Mouse (Mus musculus) adrenal gland, postnatal 10 days (tissue): ENCODE measurements around the gene Psma7. TPM values are rescaled to one million over a fixed set of nuclear protein-coding genes. Genes with fewer than 3 reads are reported as not detected.

Experiments used
- DNase-seq: peaks from one replicate; pipeline ENCODE4 v3.0.0; 2021; ENCODE audit warnings: mixed read lengths
- total RNA-seq, 2 experiments: library from RNA; stranded (reverse); gene quantifications; 2 replicates each; pipeline ENCODE4 v1.2.3; 2021

The Psma7 gene
- total RNA-seq, 2 experiments from 2014 or later, result 216 to 235 TPM

DNA sequence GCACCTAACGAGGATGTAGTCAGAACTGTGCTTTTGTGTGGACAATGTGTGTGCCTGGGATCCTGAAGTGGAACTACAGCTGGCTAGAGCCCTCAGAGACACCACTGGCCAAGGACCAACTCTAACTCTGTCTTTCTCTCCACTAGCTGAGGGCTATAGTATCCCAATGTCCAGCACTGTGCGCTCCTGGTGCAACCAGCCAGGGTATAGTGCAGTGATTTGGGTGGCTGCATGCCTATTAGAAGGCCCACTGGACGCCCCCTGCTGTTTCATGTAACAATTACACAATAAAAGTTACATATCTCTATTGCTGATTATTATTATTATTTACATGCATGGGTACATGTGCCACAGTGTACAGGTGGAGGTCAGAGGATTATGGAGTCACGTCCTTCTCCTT is 3.0 kb upstream of the Psma7 start:
- DNase-seq, result peak; percentile 54

DNA sequence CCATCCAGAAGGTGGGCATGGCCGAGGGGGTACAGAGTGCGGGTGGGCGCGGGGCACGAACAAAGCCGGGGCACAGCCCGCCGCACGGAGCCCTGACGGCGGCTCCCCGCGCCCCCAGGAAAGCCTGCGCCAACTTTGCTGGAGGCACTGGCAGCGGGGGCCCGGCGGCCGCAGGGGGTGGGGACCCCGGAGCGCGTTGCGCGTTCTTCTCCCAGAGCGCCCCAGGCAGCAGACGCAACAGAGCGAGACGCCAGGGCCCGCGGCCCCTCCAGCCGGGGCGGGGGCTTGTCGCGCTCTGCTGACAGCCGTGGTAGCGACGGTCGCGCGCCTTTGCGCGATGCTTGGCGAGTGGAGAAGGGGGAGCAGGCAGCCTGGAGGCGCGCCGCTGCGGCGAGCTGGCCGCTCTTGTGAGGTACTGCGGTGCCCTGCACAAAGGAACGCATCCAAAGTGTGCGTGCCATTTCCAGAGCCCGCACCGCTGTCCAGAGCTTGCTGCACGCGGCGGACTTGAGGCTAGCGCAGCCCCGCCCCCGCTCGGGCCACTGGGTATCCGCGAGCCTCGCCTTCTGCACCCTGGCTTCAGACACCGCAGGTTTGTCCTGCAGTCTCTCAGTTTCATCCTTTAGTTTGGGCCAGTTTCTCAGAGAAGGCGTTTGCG is 754 bp upstream of the Psma7 start:
- peak; percentile 77 for DNase-seq

DNA sequence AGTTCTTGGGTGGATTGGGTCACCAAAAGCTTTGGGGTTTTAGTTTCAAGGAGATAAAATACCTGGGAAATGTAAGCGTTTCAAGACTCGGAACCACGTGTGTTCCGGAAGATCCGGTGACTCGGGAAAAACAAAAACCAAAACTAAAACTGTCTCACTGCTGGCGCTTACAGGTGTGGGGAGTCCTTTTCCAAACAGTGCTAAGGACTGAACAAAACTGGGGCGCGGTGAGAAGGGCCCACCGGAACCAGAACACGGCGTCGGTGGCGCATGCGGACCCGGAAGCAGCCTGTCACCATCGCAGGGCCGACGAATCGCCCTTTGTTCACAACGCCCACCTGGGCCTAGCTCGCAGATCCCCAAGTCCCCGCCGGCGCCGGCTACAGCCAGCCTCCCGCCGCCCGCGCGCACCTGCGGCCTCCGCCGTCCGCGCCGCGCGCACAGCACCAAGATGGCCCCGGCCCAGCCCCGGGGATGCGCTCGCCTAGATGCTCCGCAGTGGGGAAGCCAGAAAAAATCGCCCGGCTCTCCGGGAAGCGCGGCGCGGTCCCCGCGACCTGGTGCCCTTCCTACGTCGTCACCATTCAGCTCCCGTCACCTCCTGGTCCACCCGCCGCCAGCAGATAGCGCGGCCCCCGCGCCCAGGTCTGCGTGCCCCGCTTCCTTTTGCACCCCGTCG is 517 bp downstream of the Psma7 start:
- peak; percentile 65 for DNase-seq

DNA sequence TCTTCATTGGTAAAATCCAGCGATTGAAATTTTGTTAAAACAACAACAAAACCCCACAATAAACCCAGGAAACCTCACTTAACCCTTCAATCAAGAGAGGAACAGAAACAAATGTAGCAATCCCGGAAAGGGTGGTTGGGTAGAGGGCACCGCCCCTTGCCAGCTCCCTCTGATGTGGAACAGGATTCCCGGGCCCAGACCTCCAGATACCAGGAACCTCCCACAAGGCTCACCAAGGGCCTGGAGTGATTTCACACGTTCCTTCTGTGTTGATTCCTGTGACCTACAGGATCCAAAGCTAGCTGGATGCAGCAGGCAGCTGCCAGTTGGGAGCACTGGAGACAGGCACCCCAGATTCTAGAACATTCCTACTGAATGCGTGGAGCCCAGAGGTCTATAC is 1.8 kb downstream of the Psma7 start:
- DNase-seq, result no peak

DNA sequence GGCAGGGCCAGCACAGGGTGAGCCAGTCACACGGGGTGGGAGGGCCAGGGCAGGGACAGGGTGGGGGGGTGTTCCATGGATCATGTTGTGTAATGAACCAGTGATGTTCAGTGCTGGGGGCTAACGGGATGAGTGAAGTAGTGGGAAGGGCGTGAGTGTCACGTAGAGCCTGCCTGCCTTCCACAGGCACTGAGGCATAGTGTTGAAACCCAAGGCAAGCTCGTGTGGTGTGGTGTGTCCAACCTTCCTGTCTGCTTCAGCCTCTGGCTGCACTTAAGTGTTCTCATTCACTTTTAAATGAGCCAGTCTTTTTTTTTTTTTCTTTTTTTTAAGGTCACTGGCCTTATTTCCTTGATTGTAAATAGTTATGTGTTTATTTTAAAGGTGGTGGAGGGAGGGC is 7.5 kb downstream of the Psma7 start:
- DNase-seq, result no peak

DNA sequence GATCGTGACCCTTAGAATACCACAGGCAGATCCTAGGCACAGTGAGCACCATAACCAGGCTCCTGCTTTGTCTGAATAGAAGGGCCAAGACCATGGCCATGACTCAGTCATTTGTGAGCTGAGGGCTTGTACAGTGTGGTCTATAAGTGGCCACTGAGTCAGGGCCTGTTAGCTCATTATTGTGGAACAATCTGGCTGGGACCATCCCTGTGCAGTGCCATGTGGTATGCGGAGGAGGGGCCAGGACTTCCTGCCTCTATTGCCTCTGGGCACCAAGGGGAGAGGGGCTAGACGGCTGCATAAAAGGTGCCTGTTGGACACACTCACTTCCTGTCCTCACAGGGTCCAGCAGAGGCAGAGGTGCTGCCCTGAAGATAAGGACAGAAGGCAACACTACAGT is 8.3 kb downstream of the Psma7 start:
- DNase-seq, result no peak

DNA sequence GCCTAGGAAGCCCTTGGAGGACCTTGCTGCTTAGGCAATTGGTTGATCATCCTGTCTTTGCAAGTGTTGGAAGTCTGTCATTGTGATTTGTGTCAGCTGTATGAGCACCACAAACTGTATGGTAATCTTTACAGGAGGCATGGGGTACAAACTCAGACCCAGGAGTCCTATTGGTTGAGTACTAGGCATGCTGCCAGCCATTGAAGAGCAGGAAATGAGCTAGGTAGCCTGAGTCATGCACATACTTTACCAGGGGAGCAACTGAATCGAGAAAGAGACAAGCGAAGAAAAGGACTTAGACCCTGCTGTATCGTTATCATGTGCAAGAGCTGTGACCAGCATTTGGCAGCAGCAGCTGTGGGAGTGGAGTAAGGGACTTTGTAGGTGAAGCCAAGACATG is 9.3 kb downstream of the Psma7 start:
- no peak for DNase-seq

DNA sequence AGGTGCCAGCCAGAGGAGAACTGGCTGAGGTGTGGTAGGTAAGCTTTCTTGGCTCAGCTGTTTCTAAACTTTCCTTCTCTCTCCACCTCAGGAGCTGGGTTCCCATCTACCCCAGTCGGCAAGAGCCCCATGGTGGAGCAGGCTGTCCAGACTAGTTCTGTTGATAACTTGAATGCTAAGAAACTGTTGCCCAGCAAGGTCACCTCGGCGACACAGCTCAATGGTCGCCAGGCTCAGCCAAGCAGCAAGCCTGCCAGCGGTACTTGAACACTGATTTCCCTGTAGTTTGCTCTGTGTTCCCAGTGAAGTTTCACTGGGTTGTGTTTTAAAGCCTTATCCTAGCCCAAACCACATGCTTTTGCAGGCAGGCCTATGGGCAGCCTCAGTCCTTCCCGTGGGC is 11.0 kb downstream of the Psma7 start:
- no peak for DNase-seq

DNA sequence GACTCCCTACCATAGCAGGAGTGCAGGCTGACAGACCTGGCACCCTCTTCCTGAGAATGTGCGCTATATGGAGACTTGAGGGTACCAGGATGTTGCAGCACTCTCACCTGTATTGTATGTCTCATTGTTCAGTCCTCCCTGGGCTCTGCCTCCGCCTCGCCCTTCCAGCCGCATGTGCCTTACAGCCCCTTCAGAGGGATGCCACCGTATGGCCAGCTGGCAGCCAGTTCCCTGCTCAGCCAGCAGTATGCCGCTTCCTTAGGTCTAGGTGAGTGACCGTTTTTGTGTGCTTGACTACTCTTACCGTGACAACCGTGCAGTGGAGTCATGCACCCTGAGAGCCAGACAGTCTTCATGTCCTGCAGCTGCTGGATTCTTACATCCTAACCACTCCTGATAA is 14.5 kb downstream of the Psma7 start:
- DNase-seq, result no peak

DNA sequence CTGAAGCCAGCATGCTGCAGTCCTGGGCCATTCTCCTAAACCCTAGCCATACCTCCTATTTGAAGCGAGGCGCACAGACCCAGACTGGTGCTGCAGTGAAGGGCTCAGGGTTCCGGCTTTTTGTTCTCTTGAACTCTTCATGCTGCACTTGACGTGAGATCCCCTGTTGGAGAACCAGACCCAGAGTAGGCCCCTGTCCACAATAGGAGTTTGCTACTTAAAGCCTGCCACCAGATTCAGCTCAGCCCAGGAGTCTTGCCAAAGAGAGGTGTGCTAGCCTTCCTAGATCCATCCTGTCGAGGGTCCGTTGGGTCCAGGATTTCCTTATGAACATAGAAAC is 16.4 kb downstream of the Psma7 start:
- DNase-seq, result no peak

DNA sequence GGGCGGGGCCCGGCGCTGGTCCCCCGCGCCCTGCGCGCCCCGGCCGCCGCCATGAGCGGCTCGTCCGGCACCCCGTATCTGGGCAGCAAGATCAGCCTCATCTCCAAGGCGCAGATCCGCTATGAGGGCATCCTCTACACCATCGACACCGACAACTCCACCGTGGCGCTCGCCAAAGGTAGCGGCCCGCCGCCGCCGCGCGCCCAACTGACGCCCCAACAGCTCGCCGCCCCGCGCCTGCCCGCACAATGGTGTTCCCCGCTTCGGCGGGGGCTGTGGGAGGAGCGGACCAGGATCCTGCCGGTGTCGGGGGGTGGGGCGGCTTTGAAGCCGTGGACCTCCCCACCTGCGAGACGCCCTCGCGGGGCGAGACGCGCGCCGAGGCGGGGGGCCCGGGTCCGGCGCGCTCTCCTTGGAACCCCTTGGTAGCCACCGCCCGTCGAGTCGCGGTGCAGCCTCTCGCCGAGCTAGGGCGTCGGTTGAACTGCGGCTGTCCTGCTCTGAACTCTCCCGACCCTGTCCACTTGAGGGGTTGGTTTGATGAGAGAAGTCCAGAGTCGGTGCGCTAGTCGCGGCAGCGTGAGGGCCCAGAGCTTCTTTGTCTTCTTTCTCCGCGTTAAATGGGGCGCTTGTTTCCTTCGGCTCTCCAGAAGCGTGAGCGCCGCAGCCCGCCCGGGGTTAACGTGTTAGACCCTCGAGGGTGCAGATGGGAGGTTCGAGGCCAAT is 16.9 kb downstream of the Psma7 start:
- DNase-seq, result peak; percentile 57

DNA sequence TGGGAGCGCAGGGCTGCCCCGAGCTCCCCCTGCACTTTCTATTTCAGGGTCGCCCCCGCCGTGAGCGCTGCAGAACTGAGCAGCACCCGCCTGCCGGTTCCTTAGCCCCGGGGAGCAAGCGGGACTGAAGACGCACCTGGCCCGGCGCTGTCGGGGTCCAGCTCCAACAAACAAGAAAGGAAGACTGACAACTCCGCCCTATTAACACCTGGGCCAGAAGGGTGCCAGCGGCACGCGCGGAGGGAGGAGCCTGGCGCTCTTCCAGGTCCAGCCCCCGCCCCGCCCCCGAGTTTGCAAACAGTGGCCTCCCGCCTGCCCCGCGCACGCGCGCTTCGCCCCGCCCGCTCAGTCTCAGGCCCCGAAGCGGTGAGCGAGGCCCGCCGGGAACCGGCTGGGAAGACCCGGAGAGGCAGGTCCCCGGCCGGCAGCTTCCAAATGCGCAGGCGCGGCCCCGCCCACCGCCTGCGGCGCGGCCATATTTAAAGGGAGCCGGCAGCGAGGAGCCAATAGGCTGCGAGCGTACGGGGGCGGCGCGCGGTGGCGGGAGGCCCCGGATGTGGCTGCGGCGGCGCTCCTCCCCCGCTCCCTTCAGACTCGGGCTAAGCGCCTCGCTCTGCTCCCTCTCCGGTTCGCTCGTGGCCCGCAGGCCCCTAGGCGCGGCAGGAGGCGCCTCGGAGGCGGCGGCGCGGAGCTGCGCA is 17.7 kb downstream of the Psma7 start, which contains the start of gene Lsm14b:
Lsm14b (plus strand) TSS at position 587 of the 698 bp plus-strand sequence.
- peak; percentile 100 for DNase-seq

DNA sequence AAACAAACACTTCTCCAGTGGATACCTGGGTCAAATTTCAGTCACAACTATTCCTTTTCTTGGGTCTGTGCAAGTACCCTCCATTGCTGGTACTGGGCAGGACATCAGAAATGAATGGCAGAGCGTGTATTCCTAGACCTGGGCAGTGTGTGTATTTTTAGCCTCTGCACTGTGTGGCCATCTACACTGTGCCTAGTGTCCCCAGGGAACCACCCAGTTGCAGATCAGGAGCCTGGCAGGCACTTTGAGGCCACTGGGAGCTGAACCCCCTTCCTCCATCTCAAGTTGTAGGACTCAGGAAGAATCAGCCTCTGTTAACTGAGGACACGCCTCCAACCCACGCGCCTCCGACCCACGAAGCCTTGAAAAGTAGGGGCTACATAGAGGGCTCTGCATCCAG is 19.5 kb downstream of the Psma7 start:
- DNase-seq, result no peak

DNA sequence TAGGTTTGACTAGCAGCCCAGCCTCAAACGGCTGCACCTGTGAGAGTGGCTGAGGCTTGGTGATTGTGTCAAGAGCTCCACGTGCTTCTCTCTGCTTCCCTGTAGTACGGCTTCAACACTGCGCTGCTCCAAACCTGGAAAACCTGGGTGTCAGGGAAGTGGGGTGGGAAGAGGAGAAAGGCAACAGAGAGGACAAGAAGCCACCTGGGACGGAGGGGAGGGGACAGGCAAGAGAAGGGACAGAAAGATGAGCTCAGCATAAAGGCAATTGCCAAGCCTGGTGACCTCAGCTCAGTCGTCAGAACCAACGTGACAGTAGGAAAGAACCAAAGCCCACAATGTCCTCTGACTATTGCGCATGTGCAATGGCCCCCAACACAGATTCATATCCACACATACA is 21.3 kb downstream of the Psma7 start:
- DNase-seq, result no peak

DNA sequence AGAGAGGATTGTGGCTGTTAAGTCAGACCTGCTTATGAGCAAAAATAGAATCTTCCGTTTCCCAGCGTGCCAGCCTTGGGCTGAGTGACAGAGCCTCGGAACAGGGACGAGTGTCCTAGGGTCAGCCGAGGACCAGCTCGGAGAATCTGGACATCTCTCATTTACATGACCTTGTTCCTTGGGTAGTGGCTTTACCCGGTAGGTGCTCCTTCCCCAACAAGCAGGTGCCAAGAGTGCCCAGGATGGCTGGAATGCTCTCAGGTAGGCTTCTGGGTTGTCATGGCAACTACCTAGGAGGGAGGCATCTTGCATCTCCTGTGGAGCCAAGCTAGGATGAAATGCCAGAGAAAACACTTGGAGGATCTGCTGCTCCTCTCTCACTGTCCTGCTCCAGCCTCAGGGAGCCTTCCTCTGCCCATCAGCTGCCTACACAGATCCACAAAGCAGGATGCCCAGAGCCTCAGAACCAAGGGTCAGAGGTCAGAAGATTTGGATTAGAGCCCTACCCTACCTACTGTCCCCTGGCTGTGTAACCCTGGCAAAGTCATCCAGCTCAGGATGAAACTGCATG is 22.1 kb downstream of the Psma7 start:
- DNase-seq, result no peak

DNA sequence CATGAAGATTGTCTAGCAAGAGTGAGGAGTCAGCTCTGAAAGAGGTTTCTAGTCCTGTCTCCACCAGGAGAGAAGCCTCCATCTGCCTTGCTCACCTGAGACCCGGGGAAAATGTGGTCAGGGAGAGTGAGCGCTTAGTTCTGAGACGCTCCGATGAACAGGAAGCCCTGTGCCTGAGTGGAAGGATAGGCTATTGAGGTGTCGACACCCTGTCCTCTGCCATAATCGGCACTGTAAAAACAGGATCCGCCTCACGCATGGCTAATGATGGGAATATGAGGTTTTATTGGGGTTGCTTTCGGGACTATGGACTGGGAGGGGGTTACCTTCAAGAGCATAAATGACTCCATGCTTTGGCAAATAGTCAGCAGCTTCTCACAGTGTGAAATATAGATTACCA is 23.7 kb downstream of the Psma7 start:
- DNase-seq, result no peak

DNA sequence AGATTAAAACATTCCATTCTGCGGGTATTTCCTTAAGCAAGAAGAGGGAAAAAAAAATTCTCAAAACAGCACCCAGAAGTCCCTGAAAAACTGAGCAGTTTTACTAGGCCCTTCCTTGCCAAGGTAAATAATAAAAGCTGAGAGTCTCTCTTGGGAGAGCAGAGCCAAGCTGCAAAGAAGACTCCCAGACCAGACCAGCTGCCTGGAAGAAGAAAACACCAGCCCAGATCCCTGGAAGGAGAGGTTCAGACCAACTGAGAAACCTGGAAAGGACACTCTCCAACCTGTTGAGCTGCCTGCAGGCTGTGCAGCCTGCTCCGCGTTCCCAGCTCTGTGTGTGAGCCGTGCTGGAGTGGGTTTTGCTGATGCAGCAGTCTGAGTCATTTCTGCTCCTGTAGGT is 24.6 kb downstream of the Psma7 start:
- no peak for DNase-seq

DNA sequence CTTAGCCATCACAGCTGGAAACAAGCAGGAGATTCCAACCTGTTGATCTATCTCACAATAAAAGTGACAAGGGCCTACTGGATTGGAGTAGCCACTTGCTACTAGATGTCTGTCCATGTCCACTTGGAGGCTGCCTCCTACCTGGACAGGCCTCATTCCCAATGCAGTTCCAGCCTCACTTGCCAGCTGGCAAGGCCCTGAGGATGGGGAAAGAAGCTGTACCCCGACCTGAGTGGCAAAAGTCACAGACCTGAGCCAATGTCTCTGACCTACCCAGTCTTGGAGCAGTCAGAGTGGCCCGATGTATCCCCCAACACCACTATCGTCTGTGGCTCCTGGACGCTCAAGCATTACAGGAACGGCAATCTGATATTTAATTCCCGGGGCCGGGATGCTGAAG is 28.5 kb downstream of the Psma7 start:
- no peak for DNase-seq

DNA sequence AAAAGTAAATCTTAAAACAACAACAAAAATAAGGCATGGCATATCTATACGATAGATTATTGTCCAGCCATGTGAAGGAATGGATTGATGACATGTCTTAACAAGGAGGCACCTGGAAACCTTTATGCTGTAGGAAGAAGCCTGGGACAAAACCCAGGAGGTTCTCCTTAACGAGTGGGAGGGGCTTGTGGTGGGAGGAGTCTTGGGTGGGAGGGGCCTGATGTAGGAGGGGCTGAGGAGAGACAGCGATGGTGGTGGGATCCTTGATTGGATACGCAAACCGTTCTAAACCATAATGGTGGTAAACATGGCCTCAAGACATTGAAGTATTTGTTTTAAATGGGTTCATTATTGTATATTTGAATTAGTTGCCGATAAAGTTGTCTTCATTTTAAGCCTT is 30.9 kb downstream of the Psma7 start:
- DNase-seq, result no peak

DNA sequence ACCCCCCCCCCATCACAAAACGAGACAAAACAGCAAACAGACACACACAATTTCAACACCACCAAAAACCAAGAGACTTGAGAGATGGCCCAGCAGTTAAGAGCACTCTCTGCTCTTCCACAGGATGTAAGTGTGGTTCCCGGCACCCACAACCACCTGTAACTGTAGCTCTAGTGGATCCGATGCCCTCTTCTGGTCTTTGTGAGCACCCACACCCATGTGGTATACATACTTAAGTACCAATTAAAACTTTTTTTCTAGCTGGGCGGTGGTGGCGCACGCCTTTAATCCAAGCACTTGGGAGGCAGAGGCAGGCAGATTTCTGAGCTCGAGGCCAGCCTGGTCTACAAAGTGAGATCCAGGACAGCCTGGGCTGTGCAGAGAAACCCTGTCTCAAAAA is 31.5 kb downstream of the Psma7 start:
- no peak for DNase-seq

DNA sequence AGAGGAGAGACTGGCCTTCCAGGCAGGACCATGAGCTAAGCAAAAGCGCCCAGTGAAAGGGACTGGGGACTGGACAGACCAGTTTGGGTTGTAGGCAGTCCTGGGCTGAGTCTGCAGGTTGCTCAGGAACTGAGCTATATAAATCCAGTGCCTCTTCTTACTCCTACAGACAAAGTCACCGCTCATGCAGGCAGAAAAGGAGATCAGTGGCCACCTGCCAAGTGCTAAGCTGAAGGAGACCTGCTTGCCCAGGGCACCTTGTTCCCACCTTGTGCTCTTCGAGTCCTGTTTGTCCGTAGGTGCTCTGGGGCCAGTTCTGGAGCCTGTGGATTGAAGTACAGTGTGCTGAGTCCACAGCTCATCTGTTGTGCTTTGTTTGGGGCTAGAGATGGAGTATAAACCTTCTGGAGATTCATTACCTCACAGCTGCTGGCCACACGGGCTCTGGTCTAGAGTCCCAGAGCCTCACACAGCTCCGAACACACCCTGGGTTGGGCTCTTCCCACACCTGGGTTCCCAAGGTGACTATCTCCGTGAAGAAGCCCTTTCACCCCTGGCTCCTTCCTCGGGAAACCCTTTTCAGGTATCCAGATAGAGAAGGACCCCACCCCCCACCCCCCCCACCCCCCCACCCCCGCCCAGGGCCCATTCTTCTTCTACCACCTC is 35.7 kb downstream of the Psma7 start:
- no peak for DNase-seq

DNA sequence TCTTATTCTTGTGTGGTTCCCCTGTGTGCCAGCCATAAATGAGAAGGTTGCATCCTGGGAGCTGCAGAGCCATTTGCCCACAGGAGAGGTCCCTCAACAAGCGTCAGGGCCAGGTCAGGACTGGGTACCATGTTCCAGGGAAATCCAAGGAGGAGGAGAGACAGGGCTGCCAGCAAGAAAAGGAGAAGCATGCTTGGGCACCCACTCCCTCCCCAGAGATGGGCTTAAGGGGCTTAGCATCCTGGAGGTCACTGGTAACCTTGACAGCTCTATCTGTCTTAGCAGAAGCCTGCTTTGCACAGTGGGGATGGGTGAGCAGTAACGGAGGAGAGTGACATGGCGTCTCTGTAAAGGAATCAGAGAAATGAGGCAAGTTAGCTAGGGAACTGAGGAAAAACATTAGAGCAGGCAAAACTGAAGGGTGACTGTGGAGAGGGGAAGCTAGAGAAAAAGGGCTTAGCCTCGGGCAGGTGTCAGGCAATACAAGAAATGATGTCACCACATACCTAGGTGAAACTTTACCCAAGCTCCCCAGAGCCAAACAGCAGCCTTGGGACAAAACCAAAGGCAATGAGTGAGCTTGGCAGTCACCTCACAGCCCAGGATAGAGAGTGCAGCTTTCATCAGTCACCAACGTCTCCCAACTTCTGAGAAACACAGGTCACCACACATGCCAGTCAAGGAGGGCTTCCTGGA is 36.4 kb downstream of the Psma7 start:
- no peak for DNase-seq
